Mouse (Mus musculus) urinary bladder, postnatal 14 days (tissue): ENCODE results near the gene Cyth3.

Source experiments
- DNase-seq: peaks from one replicate; pipeline ENCODE4 v3.0.0; 2021; ENCODE audit warnings: low spot score

Gene Cyth3

GRCm38 (mm10) chr5:143616116-143616515 lies 6.1 kb upstream of the Cyth3 start:
- no peak for DNase-seq

- no peak for DNase-seq
Observed at GRCm38 (mm10) chr5:143616657-143617329, 5.5 kb upstream of the Cyth3 start.

- no peak for DNase-seq
Observed at GRCm38 (mm10) chr5:143617487-143618209, 4.6 kb upstream of the Cyth3 start.

- no peak for DNase-seq
Observed at GRCm38 (mm10) chr5:143618585-143618984, 3.7 kb upstream of the Cyth3 start.

GRCm38 (mm10) chr5:143620196-143620595 lies 2.1 kb upstream of the Cyth3 start:
- DNase-seq, result no peak

- peak; percentile 69 for DNase-seq
Observed at GRCm38 (mm10) chr5:143620941-143621340, 1.3 kb upstream of the Cyth3 start.

- no peak for DNase-seq
Observed at GRCm38 (mm10) chr5:143622623-143623150, 440 bp downstream of the Cyth3 start.

- no peak for DNase-seq
Observed at GRCm38 (mm10) chr5:143623356-143624295, 1.4 kb downstream of the Cyth3 start.

GRCm38 (mm10) chr5:143624449-143624848 lies 2.2 kb downstream of the Cyth3 start:
- no peak for DNase-seq

GRCm38 (mm10) chr5:143625497-143625896 lies 3.2 kb downstream of the Cyth3 start:
- peak; percentile 53 for DNase-seq

GRCm38 (mm10) chr5:143625940-143626588 lies 3.8 kb downstream of the Cyth3 start:
- no peak for DNase-seq

GRCm38 (mm10) chr5:143627507-143627906 lies 5.3 kb downstream of the Cyth3 start:
- no peak for DNase-seq

GRCm38 (mm10) chr5:143627926-143628325 lies 5.7 kb downstream of the Cyth3 start:
- DNase-seq, result no peak

GRCm38 (mm10) chr5:143629686-143630085 lies 7.4 kb downstream of the Cyth3 start:
- DNase-seq, result no peak

- DNase-seq, result no peak
Observed at GRCm38 (mm10) chr5:143630214-143630613, 8.0 kb downstream of the Cyth3 start.

- DNase-seq, result no peak
Observed at GRCm38 (mm10) chr5:143630738-143631137, 8.5 kb downstream of the Cyth3 start.

- DNase-seq, result no peak
Observed at GRCm38 (mm10) chr5:143631559-143631958, 9.3 kb downstream of the Cyth3 start.

GRCm38 (mm10) chr5:143632674-143633557 lies 10.7 kb downstream of the Cyth3 start:
- DNase-seq, result no peak

- no peak for DNase-seq
Observed at GRCm38 (mm10) chr5:143633558-143633871, 11.3 kb downstream of the Cyth3 start.

- DNase-seq, result no peak
Observed at GRCm38 (mm10) chr5:143633877-143634276, 11.6 kb downstream of the Cyth3 start.
